Mouse (Mus musculus): ENCODE results near the gene Stx2. TPM values are rescaled to one million over a fixed set of nuclear protein-coding genes. Genes with fewer than 3 reads are reported as not detected.

The Stx2 gene
- total and polyA plus RNA-seq, 2 experiments from 2014 or later, result 14.6 to 36.8 TPM

DNA sequence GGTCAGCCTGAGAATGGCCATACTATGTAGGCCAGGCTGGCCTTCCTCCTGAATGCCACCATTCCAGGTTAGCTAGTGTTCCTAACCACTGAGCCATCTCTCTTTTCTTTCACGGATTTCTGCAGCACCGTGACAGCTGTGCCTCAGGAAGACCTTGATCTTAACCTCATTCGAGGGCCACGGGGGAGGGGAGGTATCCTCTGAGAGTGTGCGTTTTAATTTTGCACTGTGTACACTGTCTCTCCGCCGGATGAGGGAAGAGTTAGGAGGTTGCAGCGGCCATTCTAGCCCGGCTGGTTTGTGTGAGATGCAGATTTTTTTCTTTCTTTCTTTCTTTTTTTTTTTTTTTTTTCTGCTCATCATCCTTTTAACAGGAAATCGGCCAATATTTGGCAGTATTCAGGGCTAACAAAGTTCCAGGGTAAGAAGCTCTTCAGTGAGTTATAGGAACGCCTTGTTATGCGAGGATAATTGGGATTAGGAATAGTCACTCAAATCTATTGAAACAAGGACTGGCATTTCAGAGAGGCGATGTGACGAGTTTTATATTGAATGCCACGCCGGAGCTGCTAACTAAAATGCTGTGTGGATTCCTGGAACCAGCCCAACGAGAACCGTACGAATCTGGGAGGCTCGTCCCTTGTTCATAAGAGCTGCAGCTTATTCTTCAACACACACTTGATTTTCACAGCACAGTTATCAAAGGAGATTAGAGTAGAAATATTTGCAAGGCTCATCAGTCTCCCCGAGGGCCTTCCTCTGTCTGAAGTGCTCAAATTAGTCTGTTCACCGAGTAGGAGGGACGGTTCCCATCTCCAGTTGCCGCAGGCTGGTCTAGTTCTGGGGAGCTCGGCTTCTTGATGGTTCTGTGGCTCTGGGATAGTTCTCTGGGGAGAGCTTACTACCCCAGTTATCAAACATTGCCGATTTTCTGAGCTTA lies 37.5 kb upstream of the Stx2 start:
- Histone ChIP-seq H3K27ac (ENCODE audit: low read depth) (no peak overlapping the region), H3K9ac (replicated peaks; ENCODE audit: low read depth, low read length) (no peak overlapping the region), H3K4me1 (ENCODE audit: control insufficient read depth, insufficient read depth) (no peaks in the 10 kb centered on the region), H3K4me2 (ENCODE audit: low read depth, low read length) (no peak overlapping the region), H3K36me3 (replicated peaks; ENCODE audit: control insufficient read depth, insufficient read depth, low read length) (no peaks in the 10 kb centered on the region), H3K4me3 (ENCODE audit: low read depth, low read length) (no peak overlapping the region), H3K27me3 (ENCODE audit: control insufficient read depth, insufficient read depth, low read length) (no peaks in the 10 kb centered on the region), H3K9me3 (replicated peaks; ENCODE audit: control insufficient read depth, low read length) (no peaks in the 10 kb centered on the region)
- WGBS, result 46% methylated on average over 26 of the region's 26 CpGs
- DNase-seq (ENCODE audit: low spot score) (no peak), ATAC-seq (ENCODE audit: insufficient read depth, low read depth) (no peak)
- no peak for TF ChIP-seq EP300 (IDR thresholded peaks at IDR 0.05; ENCODE audit: low read depth)
- TF ChIP-seq CTCF (IDR thresholded peaks at IDR 0.05; ENCODE audit: low read depth), result no peak

DNA sequence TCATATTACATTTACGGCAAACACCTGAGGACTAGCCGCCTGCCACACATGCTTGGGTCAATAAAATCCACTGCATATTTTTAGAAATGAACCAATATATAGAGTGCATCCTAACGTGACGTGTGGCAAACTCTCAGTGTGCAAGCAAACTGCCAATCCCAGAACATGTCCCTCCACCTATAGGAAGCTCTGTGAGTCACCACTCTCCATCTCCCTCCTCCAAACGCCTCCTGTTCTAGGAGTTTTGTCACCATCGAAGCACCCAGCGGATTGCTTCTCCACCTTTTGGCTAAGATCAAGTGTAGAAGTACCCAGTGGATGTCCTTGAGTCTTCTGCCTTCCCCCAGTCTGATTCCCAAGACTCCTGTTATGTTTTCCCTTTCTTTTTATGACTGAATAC lies 29.4 kb upstream of the Stx2 start:
- H3K27me3 ChIP-seq (ENCODE audit: control insufficient read depth, insufficient read depth, low read length), result no peaks in the 10 kb centered on the region
- no peak for TF ChIP-seq CTCF (IDR thresholded peaks at IDR 0.05; ENCODE audit: low read depth)
- TF ChIP-seq EP300 (IDR thresholded peaks at IDR 0.05; ENCODE audit: low read depth), result no peak
- 76% methylated on average over 7 of the region's 7 CpGs for WGBS
- H3K9me3 ChIP-seq (replicated peaks; ENCODE audit: control insufficient read depth, low read length), result no peaks in the 10 kb centered on the region
- H3K9ac ChIP-seq (replicated peaks; ENCODE audit: low read depth, low read length), result no peak overlapping the region
- no peaks in the 10 kb centered on the region for H3K36me3 ChIP-seq (replicated peaks; ENCODE audit: control insufficient read depth, insufficient read depth, low read length)
- H3K4me3 ChIP-seq (ENCODE audit: low read depth, low read length), result no peak overlapping the region
- ATAC-seq (ENCODE audit: insufficient read depth, low read depth) (no peak), DNase-seq (ENCODE audit: low spot score) (no peak)
- H3K27ac ChIP-seq (ENCODE audit: low read depth), result no peak overlapping the region
- no peaks in the 10 kb centered on the region for H3K4me1 ChIP-seq (ENCODE audit: control insufficient read depth, insufficient read depth)
- no peak overlapping the region for H3K4me2 ChIP-seq (ENCODE audit: low read depth, low read length)

DNA sequence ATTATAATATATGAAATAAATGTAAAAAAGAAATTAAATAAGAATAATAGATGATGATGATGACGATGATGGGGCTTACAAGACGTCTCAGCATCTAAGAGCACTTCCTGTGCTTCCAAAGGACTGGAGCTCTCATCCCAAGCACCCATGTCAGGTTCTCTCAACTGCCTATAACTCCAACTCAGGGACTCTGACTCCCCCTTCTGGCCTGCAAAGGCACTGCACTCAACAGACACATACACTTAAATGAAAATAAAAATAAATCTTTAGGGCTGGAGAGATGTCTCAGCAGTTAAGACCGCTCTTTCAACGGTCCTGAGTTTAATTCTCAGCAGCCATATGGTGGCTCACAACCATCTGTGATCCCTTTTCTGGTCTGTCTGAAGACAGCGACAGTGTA lies 28.3 kb upstream of the Stx2 start:
- Histone ChIP-seq H3K4me1 (ENCODE audit: control insufficient read depth, insufficient read depth) (no peaks in the 10 kb centered on the region), H3K27me3 (ENCODE audit: control insufficient read depth, insufficient read depth, low read length) (no peaks in the 10 kb centered on the region), H3K4me2 (ENCODE audit: low read depth, low read length) (no peak overlapping the region), H3K4me3 (ENCODE audit: low read depth, low read length) (no peak overlapping the region), H3K9me3 (replicated peaks; ENCODE audit: control insufficient read depth, low read length) (no peaks in the 10 kb centered on the region), H3K36me3 (replicated peaks; ENCODE audit: control insufficient read depth, insufficient read depth, low read length) (no peaks in the 10 kb centered on the region), H3K9ac (replicated peaks; ENCODE audit: low read depth, low read length) (no peak overlapping the region), H3K27ac (ENCODE audit: low read depth) (no peak overlapping the region)
- no peak for TF ChIP-seq CTCF (IDR thresholded peaks at IDR 0.05; ENCODE audit: low read depth)
- ATAC-seq (ENCODE audit: insufficient read depth, low read depth), result no peak
- WGBS, result 93% methylated on average over 5 of the region's 5 CpGs
- DNase-seq (ENCODE audit: low spot score), result no peak

DNA sequence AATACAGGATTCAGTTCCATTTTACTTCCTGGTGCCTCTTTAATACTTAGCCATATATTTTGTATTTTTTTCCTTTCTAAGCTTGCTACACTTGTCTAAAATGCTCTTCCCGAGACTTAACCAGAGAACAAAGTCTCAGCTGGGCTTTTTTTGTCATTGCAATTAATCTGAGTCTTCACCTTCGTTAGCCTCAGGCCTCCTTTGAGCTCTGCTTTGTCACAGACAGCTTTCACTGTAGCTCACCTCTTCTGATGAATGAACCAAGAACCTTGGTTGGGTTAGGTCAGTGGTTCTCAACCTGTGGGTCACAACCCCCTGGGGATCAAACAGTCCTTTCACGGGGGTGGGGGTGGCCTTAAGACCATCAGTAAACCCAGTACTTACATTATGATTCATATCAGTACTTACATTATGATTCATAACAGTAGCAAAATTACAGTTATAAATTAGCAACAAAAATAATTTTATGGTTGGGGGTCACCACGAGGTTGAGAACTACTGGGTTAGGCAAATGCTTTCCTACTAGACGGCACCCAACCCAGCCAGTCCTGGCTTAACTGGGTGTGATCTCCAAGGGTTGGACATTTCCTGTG lies 20.9 kb upstream of the Stx2 start:
- no peak overlapping the region for H3K4me2 ChIP-seq (ENCODE audit: low read depth, low read length)
- WGBS, result 65% methylated on average over 5 of the region's 5 CpGs
- H3K9me3 ChIP-seq (replicated peaks; ENCODE audit: control insufficient read depth, low read length), result no peaks in the 10 kb centered on the region
- DNase-seq (ENCODE audit: low spot score) (no peak), ATAC-seq (ENCODE audit: insufficient read depth, low read depth) (no peak)
- H3K27me3 ChIP-seq (ENCODE audit: control insufficient read depth, insufficient read depth, low read length), result no peaks in the 10 kb centered on the region
- H3K9ac ChIP-seq (replicated peaks; ENCODE audit: low read depth, low read length), result no peak overlapping the region
- H3K4me3 ChIP-seq (ENCODE audit: low read depth, low read length), result no peak overlapping the region
- peaks cover 8% of the 10 kb centered on the region for H3K36me3 ChIP-seq (replicated peaks; ENCODE audit: control insufficient read depth, insufficient read depth, low read length)
- no peak for TF ChIP-seq EP300 (IDR thresholded peaks at IDR 0.05; ENCODE audit: low read depth)
- no peak for TF ChIP-seq CTCF (IDR thresholded peaks at IDR 0.05; ENCODE audit: low read depth)
- H3K27ac ChIP-seq (ENCODE audit: low read depth), result no peak overlapping the region
- H3K4me1 ChIP-seq (ENCODE audit: control insufficient read depth, insufficient read depth), result no peaks in the 10 kb centered on the region

GRCm38 (mm10) chr5:129026637-129027036 lies 18.3 kb upstream of the Stx2 start:
- ATAC-seq (ENCODE audit: insufficient read depth, low read depth) (no peak), DNase-seq (ENCODE audit: low spot score) (no peak)
- peaks cover 14% of the 10 kb centered on the region for H3K36me3 ChIP-seq (replicated peaks; ENCODE audit: control insufficient read depth, insufficient read depth, low read length)
- H3K9ac ChIP-seq (replicated peaks; ENCODE audit: low read depth, low read length), result no peak overlapping the region
- no peak overlapping the region for H3K4me3 ChIP-seq (ENCODE audit: low read depth, low read length)
- no peaks in the 10 kb centered on the region for H3K27me3 ChIP-seq (ENCODE audit: control insufficient read depth, insufficient read depth, low read length)
- peaks cover 3% of the 10 kb centered on the region for H3K4me1 ChIP-seq (ENCODE audit: control insufficient read depth, insufficient read depth)
- TF ChIP-seq EP300 (IDR thresholded peaks at IDR 0.05; ENCODE audit: low read depth) (no peak), CTCF (IDR thresholded peaks at IDR 0.05; ENCODE audit: low read depth) (no peak)
- 82% methylated on average over 1 of the region's 1 CpGs for WGBS
- H3K4me2 ChIP-seq (ENCODE audit: low read depth, low read length), result no peak overlapping the region
- H3K9me3 ChIP-seq (replicated peaks; ENCODE audit: control insufficient read depth, low read length), result no peaks in the 10 kb centered on the region
- H3K27ac ChIP-seq (ENCODE audit: low read depth), result no peak overlapping the region
